Mouse (Mus musculus) forebrain, embryonic 15.5 days (tissue): ENCODE results near the gene Kifc3. TPM values are rescaled to one million over a fixed set of nuclear protein-coding genes. Genes with fewer than 3 reads are reported as not detected.
A peak's percentile ranks its signal among the peaks of the same experiment; 100 is the strongest.

Experiments used
- ATAC-seq: fragments of 200-750 bp; cut with Nextera tagmentation; replicated peaks from 2 replicates; pipeline ENCODE4 v1.8.0; 2017; ENCODE audit warnings: mild to moderate bottlenecking, moderate TSS enrichment, moderate library complexity
- H3K27ac ChIP-seq: fragments of 300-500 bp; sonication (generic); replicated peaks from 2 replicates; pipeline ENCODE4 v1.5.1; 2015; ENCODE audit warnings: mild to moderate bottlenecking, inconsistent platforms
- H3K27me3 ChIP-seq: fragments of 300-500 bp; sonication (generic); 2 replicates; pipeline ENCODE4 v1.6.1; 2015; ENCODE audit warnings: inconsistent platforms
- H3K36me3 ChIP-seq: fragments of 300-500 bp; sonication (generic); 2 replicates; pipeline ENCODE4 v1.6.1; 2015; ENCODE audit warnings: mild to moderate bottlenecking, inconsistent platforms
- H3K4me1 ChIP-seq: fragments of 300-500 bp; sonication (generic); 2 replicates; pipeline ENCODE4 v1.6.1; 2015; ENCODE audit warnings: inconsistent platforms
- H3K4me2 ChIP-seq: fragments of 300-500 bp; sonication (generic); replicated peaks from 2 replicates; pipeline ENCODE4 v1.6.1; 2015; ENCODE audit warnings: mild to moderate bottlenecking, inconsistent platforms
- H3K4me3 ChIP-seq: fragments of 300-500 bp; sonication (generic); 2 replicates; pipeline ENCODE4 v1.5.1; 2015; ENCODE audit warnings: mild to moderate bottlenecking, inconsistent platforms
- H3K9ac ChIP-seq: fragments of 300-500 bp; sonication (generic); replicated peaks from 2 replicates; pipeline ENCODE4 v1.6.1; 2015; ENCODE audit warnings: mild to moderate bottlenecking, inconsistent platforms
- H3K9me3 ChIP-seq: fragments of 300-500 bp; sonication (generic); 2 replicates; pipeline ENCODE4 v1.6.1; 2016; ENCODE audit warnings: inconsistent platforms
- WGBS: fragments of 180-500 bp; shearing (Covaris S2); methylation state at CpG from one replicate; pipeline ENCODE4 v1.1.7; 2015; ENCODE audit warnings: mixed read lengths; 5-methylcytosine and 5-hydroxymethylcytosine counted together
- polyA plus RNA-seq: library from polyadenylated mRNA; unstranded; fragments of >200 nt; fragmentation: Nextera tagmentation; extraction: Ambion mirVana; gene quantifications from 2 replicates; pipeline ENCODE4 v1.2.1, GENCODE M21; 2015

Gene Kifc3
- polyA plus RNA-seq, 1 experiment from 2014 or later, result 20.7 TPM

- no peak for ATAC-seq
- Histone ChIP-seq H3K4me1 (peaks cover 45% of the 10 kb centered on the region), H3K9ac (no peak overlapping the region), H3K27ac (no peak overlapping the region), H3K27me3 (peaks cover 19% of the 10 kb centered on the region; the same call in 1 of the 2 replicates), H3K4me3 (no peak overlapping the region), H3K4me2 (no peak overlapping the region), H3K36me3 (no peaks in the 10 kb centered on the region), H3K9me3 (no peaks in the 10 kb centered on the region)
- 56% methylated on average over 1 of the region's 1 CpGs for WGBS
Measured at GRCm38 (mm10) chr8:95139051-95139365, 63.6 kb downstream of the Kifc3 start.

- Histone ChIP-seq H3K36me3 (no peaks in the 10 kb centered on the region), H3K27me3 (peaks cover 19% of the 10 kb centered on the region; the same call in 1 of the 2 replicates), H3K9ac (0 out of 2 replicates have a peak overlapping the region, but pooled peaks have one; percentile 8), H3K27ac (no peak overlapping the region), H3K4me2 (peak overlapping the region; percentile 47), H3K4me3 (0 out of 2 replicates have a peak overlapping the region, but pooled peaks have one; percentile 17), H3K4me1 (peaks cover 41% of the 10 kb centered on the region), H3K9me3 (no peaks in the 10 kb centered on the region)
- ATAC-seq, result 0 out of 2 replicates have a peak, but pooled peaks have one; percentile 4
- 14% methylated on average over 6 of the region's 6 CpGs for WGBS
Measured at GRCm38 (mm10) chr8:95138341-95139050, 64.1 kb downstream of the Kifc3 start.

- WGBS, result 5% methylated on average over 28 of the region's 28 CpGs
- no peaks in the 10 kb centered on the region for H3K9me3 ChIP-seq
- H3K4me2 ChIP-seq, result peak overlapping the region; percentile 47
- H3K9ac ChIP-seq, result 0 out of 2 replicates have a peak overlapping the region, but pooled peaks have one; percentile 8
- H3K27ac ChIP-seq, result no peak overlapping the region
- H3K36me3 ChIP-seq, result no peaks in the 10 kb centered on the region
- ATAC-seq, result no peak
- peaks cover 19% of the 10 kb centered on the region; the same call in 1 of the 2 replicates for H3K27me3 ChIP-seq
- peaks cover 33% of the 10 kb centered on the region for H3K4me1 ChIP-seq
- peak overlapping the region; percentile 17 for H3K4me3 ChIP-seq
Measured at GRCm38 (mm10) chr8:95137641-95138098, 64.9 kb downstream of the Kifc3 start.

DNA sequence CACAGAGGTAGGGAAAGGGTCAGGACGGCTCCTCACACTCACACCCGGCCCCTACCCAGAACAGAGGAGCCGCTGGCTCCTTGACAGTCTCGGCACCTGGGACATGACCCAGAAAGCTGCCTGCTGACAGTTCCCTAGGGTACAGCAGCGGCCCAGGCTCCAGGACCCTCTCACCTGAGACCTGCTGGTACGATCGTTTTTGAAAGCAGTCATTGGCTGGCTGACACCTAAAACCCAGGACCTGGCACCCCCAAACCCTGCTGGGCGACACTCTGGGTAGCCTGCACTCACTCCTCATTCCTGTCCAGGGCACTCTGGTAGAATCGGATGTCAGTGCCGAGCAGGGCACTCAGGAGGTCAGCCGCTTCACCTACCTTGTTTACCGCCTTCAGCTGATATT lies 65.4 kb downstream of the Kifc3 start:
- H3K9me3 ChIP-seq, result no peaks in the 10 kb centered on the region
- peaks cover 19% of the 10 kb centered on the region; the same call in 1 of the 2 replicates for H3K27me3 ChIP-seq
- no peak overlapping the region for H3K9ac ChIP-seq
- WGBS, result 22% methylated on average over 12 of the region's 12 CpGs
- H3K4me1 ChIP-seq, result peaks cover 31% of the 10 kb centered on the region
- H3K36me3 ChIP-seq, result no peaks in the 10 kb centered on the region
- no peak overlapping the region for H3K27ac ChIP-seq
- peak overlapping the region; percentile 47; the same call in 1 of the 2 replicates for H3K4me2 ChIP-seq
- ATAC-seq, result no peak
- H3K4me3 ChIP-seq, result no peak overlapping the region

- WGBS, result 66% methylated on average over 3 of the region's 3 CpGs
- no peaks in the 10 kb centered on the region for H3K36me3 ChIP-seq
- no peak overlapping the region for H3K4me3 ChIP-seq
- no peak overlapping the region for H3K27ac ChIP-seq
- peaks cover 22% of the 10 kb centered on the region for H3K4me1 ChIP-seq
- H3K27me3 ChIP-seq, result peaks cover 19% of the 10 kb centered on the region; the same call in 1 of the 2 replicates
- H3K4me2 ChIP-seq, result no peak overlapping the region
- no peak for ATAC-seq
- no peaks in the 10 kb centered on the region for H3K9me3 ChIP-seq
- H3K9ac ChIP-seq, result no peak overlapping the region
Measured at GRCm38 (mm10) chr8:95136218-95136617, 66.4 kb downstream of the Kifc3 start.

GRCm38 (mm10) chr8:95135242-95135641 lies 67.4 kb downstream of the Kifc3 start:
- ATAC-seq, result peak; percentile 29; the same call in 1 of the 2 replicates
- Histone ChIP-seq H3K36me3 (no peaks in the 10 kb centered on the region), H3K27me3 (peaks cover 19% of the 10 kb centered on the region; the same call in 1 of the 2 replicates), H3K4me1 (peaks cover 17% of the 10 kb centered on the region), H3K4me2 (no peak overlapping the region), H3K4me3 (no peak overlapping the region), H3K27ac (no peak overlapping the region), H3K9ac (no peak overlapping the region), H3K9me3 (no peaks in the 10 kb centered on the region)
- WGBS, result 42% methylated on average over 3 of the region's 3 CpGs

DNA sequence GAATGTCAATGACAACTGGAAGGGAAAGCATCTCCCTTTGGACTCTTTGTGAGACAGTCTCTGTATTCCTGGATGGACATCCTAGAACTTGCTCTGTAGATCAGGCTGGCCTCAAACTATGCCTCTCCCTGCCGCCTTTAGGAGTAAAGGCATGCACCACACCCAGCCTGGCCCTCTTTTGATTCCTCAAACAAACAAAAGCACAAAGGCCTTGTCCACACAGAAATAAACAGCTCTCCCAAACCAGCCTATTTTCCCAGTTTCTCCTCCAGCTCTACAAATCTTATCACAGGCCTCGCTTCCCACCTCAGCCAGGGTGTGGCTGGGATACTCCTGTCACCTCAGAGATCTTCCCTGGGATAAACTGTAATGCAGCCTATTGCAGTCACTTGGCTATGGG lies 68.4 kb downstream of the Kifc3 start:
- no peak for ATAC-seq
- H3K4me3 ChIP-seq, result no peak overlapping the region
- WGBS, result 85% methylated on average over 2 of the region's 2 CpGs

GRCm38 (mm10) chr8:95131983-95132382 lies 70.6 kb downstream of the Kifc3 start:
- Histone ChIP-seq H3K9ac (no peak overlapping the region), H3K27ac (no peak overlapping the region), H3K4me1 (peaks cover under 1% of the 10 kb centered on the region; the same call in 1 of the 2 replicates), H3K4me3 (no peak overlapping the region), H3K4me2 (no peak overlapping the region), H3K27me3 (peaks cover 10% of the 10 kb centered on the region; the same call in 1 of the 2 replicates), H3K9me3 (no peaks in the 10 kb centered on the region), H3K36me3 (no peaks in the 10 kb centered on the region)
- 85% methylated on average over 5 of the region's 5 CpGs for WGBS
- ATAC-seq, result no peak

More for the DNA sequence above, 68.4 kb downstream of the Kifc3 start:
- Histone ChIP-seq H3K27me3 (peaks cover 19% of the 10 kb centered on the region; the same call in 1 of the 2 replicates), H3K9ac (no peak overlapping the region), H3K27ac (no peak overlapping the region), H3K4me2 (no peak overlapping the region), H3K4me1 (peaks cover 17% of the 10 kb centered on the region), H3K36me3 (no peaks in the 10 kb centered on the region), H3K9me3 (no peaks in the 10 kb centered on the region)

DNA sequence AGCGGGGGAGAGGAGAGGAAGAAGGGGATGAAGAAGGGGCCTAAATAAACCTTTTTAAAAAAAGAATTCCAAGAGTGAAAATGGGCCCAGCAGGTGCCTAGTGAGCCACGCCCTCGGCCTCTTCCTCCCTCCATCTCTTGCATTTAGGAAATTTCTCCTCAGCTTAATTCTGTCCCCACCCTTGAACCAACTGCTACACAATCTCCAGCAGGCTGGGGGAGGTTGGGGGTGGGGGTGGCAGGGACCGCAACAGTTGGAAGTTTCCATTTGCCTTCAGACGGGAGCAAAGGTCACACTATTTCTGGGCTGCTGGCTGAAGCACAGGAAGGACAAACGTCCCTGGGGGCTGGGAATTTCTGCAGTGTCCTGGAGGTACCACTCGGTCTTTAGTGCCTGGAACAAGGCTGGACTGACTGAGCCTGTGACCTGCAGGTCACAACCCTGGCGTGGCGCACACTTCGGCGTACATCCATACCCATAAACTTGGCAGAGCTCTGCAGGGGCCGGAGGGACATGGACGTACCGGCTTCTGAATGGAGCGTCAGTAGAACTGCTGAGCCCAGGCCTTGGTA lies 71.6 kb downstream of the Kifc3 start:
- Histone ChIP-seq H3K9me3 (no peaks in the 10 kb centered on the region), H3K27ac (no peak overlapping the region), H3K4me1 (no peaks in the 10 kb centered on the region), H3K36me3 (no peaks in the 10 kb centered on the region), H3K4me2 (no peak overlapping the region), H3K27me3 (peaks cover under 1% of the 10 kb centered on the region; the same call in 1 of the 2 replicates), H3K9ac (no peak overlapping the region), H3K4me3 (no peak overlapping the region)
- 74% methylated on average over 15 of the region's 15 CpGs for WGBS
- ATAC-seq, result no peak

DNA sequence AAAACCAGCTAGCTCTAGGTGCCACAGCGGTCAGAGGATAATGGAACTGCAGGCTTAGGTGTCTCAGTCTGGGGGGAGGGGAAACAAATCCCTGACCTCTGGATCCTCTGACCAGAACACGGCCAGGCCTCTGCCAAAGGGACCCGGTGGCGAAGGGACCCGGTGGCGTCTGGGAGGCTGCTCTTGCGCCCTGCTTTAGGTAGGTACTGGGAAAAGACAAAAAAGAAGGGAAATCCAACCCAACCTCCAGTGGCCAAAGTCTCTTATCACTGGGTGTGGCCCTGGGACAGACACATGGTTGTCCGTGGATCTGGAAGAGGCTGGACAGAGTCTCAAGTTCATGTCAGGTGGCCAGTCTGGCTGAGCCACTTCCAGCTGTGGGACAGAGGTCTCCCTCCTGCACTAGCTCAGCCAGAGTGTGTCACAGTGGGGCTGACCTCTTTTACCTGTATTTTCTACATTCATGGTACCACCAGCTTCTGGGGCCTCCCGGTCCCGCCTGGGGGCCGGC lies 73.8 kb downstream of the Kifc3 start:
- no peaks in the 10 kb centered on the region for H3K4me1 ChIP-seq
- no peak overlapping the region for H3K27ac ChIP-seq
- WGBS, result 86% methylated on average over 11 of the region's 11 CpGs
- H3K4me3 ChIP-seq, result no peak overlapping the region
- no peak overlapping the region for H3K9ac ChIP-seq
- no peak overlapping the region for H3K4me2 ChIP-seq
- no peaks in the 10 kb centered on the region for H3K36me3 ChIP-seq
- H3K9me3 ChIP-seq, result no peaks in the 10 kb centered on the region
- ATAC-seq, result no peak
- H3K27me3 ChIP-seq, result no peaks in the 10 kb centered on the region

DNA sequence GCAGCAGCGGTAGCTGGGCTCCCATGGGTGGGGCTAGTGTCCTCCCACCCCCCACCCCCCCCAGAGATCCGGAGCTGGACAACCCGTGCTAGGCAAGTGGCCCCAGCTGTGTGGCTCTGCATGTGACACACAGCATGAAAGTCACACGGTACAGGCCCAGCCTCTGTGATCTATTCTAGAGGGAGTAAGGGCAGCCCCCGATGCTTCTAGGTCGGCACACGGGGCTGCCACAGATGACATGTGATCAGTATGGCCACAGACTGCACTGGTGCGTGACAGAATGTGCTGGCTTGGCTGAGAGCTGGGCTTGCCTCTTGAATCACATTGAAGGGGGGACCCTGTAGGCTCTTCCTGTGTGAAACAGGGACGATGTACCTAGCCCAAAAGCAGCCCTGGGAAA lies 75.0 kb downstream of the Kifc3 start:
- no peak overlapping the region for H3K4me2 ChIP-seq
- WGBS, result 80% methylated on average over 9 of the region's 9 CpGs
- H3K4me3 ChIP-seq, result no peak overlapping the region
- no peaks in the 10 kb centered on the region for H3K27me3 ChIP-seq
- ATAC-seq, result no peak
- H3K9me3 ChIP-seq, result no peaks in the 10 kb centered on the region
- no peaks in the 10 kb centered on the region for H3K4me1 ChIP-seq
- no peak overlapping the region for H3K9ac ChIP-seq
- no peak overlapping the region for H3K27ac ChIP-seq
- no peaks in the 10 kb centered on the region for H3K36me3 ChIP-seq

- no peaks in the 10 kb centered on the region; the same call in 1 of the 2 replicates for H3K4me1 ChIP-seq
- H3K9ac ChIP-seq, result no peak overlapping the region
- H3K9me3 ChIP-seq, result no peaks in the 10 kb centered on the region
- WGBS, result 91% methylated on average over 11 of the region's 11 CpGs
- ATAC-seq, result no peak
- H3K27ac ChIP-seq, result no peak overlapping the region
- H3K36me3 ChIP-seq, result no peaks in the 10 kb centered on the region
- no peaks in the 10 kb centered on the region for H3K27me3 ChIP-seq
- H3K4me3 ChIP-seq, result no peak overlapping the region
- no peak overlapping the region for H3K4me2 ChIP-seq
Measured at GRCm38 (mm10) chr8:95126497-95126896, 76.1 kb downstream of the Kifc3 start.
